Mouse (Mus musculus): ENCODE measurements around the gene Itprid2.
"Not testable (repeated sequence)": the region's sequence is repeated elsewhere in the genome, so short reads cannot be mapped to it uniquely, and the experiment has no call there.

Itprid2 gene

GRCm38 (mm10) chr2:79634528-79635400 is at the start of gene Itprid2:
Gene Itprid2, plus strand, starts transcription at chr2:79635352.
- peak; percentile 100 for DNase-seq

GRCm38 (mm10) chr2:79596177-79596576 is 39.0 kb upstream of the Itprid2 start:
- no peak for DNase-seq

GRCm38 (mm10) chr2:79597090-79597489 is 38.1 kb upstream of the Itprid2 start:
- DNase-seq = no peak

GRCm38 (mm10) chr2:79601109-79601508 is 34.0 kb upstream of the Itprid2 start:
- DNase-seq = not testable (repeated sequence)

- no peak for DNase-seq
These were observed 33.4 kb upstream of the Itprid2 start for GRCm38 (mm10) chr2:79601691-79602116.

- no peak for DNase-seq
These were observed 32.8 kb upstream of the Itprid2 start for GRCm38 (mm10) chr2:79602306-79602705.

- no peak for DNase-seq
These were observed 31.8 kb upstream of the Itprid2 start for GRCm38 (mm10) chr2:79603363-79603762.

GRCm38 (mm10) chr2:79606033-79606432 is 29.1 kb upstream of the Itprid2 start:
- DNase-seq = no peak

- DNase-seq = no peak
These were observed 28.0 kb upstream of the Itprid2 start for GRCm38 (mm10) chr2:79607181-79607580.

GRCm38 (mm10) chr2:79608301-79609074 is 26.7 kb upstream of the Itprid2 start:
- no peak for DNase-seq

- DNase-seq = no peak
These were observed 24.3 kb upstream of the Itprid2 start for GRCm38 (mm10) chr2:79610894-79611293.

- no peak for DNase-seq
These were observed 17.0 kb upstream of the Itprid2 start for GRCm38 (mm10) chr2:79618145-79618544.

- no peak for DNase-seq
These were observed 16.3 kb upstream of the Itprid2 start for GRCm38 (mm10) chr2:79618614-79619568.

GRCm38 (mm10) chr2:79623256-79623655 is 11.9 kb upstream of the Itprid2 start:
- DNase-seq = no peak

GRCm38 (mm10) chr2:79627624-79628023 is 7.5 kb upstream of the Itprid2 start:
- DNase-seq = no peak

GRCm38 (mm10) chr2:79630231-79630630 is 4.9 kb upstream of the Itprid2 start:
- DNase-seq = no peak

GRCm38 (mm10) chr2:79635426-79636291 is 507 bp downstream of the Itprid2 start:
- peak; percentile 64 for DNase-seq

GRCm38 (mm10) chr2:79638924-79639323 is 3.8 kb downstream of the Itprid2 start:
- no peak for DNase-seq

- peak; percentile 22 for DNase-seq
These were observed 11.1 kb downstream of the Itprid2 start for GRCm38 (mm10) chr2:79646237-79646688.

GRCm38 (mm10) chr2:79647094-79647493 is 11.9 kb downstream of the Itprid2 start:
- DNase-seq = no peak

- DNase-seq = no peak
These were observed 12.6 kb downstream of the Itprid2 start for GRCm38 (mm10) chr2:79647728-79648127.

All from liver (tissue).